Mouse (Mus musculus) neural tube, embryonic 12.5 days (tissue): ENCODE results near the gene Rgl2. TPM values are rescaled to one million over a fixed set of nuclear protein-coding genes. Genes with fewer than 3 reads are reported as not detected.

ENCODE experiments used
- ATAC-seq: fragments of 200-750 bp; cut with Nextera tagmentation; 2 replicates; pipeline ENCODE4 v1.8.0; 2017; ENCODE audit warnings: low read depth, mild to moderate bottlenecking, moderate TSS enrichment, moderate library complexity; ENCODE audit not compliant: low FRiP score
- H3K27ac ChIP-seq: fragments of 300-500 bp; sonication (generic); 2 replicates; pipeline ENCODE4 v1.5.1; 2016
- H3K27me3 ChIP-seq: fragments of 300-500 bp; sonication (generic); replicated peaks from 2 replicates; pipeline ENCODE4 v1.6.1; 2016; ENCODE audit warnings: mild to moderate bottlenecking
- H3K36me3 ChIP-seq: fragments of 300-500 bp; sonication (generic); 2 replicates; pipeline ENCODE4 v1.6.1; 2016; ENCODE audit warnings: mild to moderate bottlenecking
- H3K4me1 ChIP-seq: fragments of 300-500 bp; sonication (generic); 2 replicates; pipeline ENCODE4 v1.6.1; 2016
- H3K4me2 ChIP-seq: fragments of 300-500 bp; sonication (generic); replicated peaks from 2 replicates; pipeline ENCODE4 v1.6.1; 2016; ENCODE audit warnings: mild to moderate bottlenecking
- H3K4me3 ChIP-seq: fragments of 300-500 bp; sonication (generic); 2 replicates; pipeline ENCODE4 v1.5.1; 2016
- H3K9ac ChIP-seq: fragments of 300-500 bp; sonication (generic); 2 replicates; pipeline ENCODE4 v1.6.1; 2016; ENCODE audit warnings: mild to moderate bottlenecking
- H3K9me3 ChIP-seq: fragments of 300-500 bp; sonication (generic); 2 replicates; pipeline ENCODE4 v1.6.1; 2016; ENCODE audit warnings: mild to moderate bottlenecking
- WGBS: fragments of 180-500 bp; shearing (Covaris S2); methylation state at CpG from one replicate; pipeline ENCODE4 v1.1.7; 2016; 5-methylcytosine and 5-hydroxymethylcytosine counted together
- polyA plus RNA-seq: library from polyadenylated mRNA; unstranded; fragments of >200 nt; fragmentation: Nextera tagmentation; extraction: Ambion mirVana; gene quantifications from 2 replicates; pipeline ENCODE4 v1.2.1, GENCODE M21; 2016

Rgl2 gene
- polyA plus RNA-seq, 1 experiment from 2014 or later = 68.1 TPM

DNA sequence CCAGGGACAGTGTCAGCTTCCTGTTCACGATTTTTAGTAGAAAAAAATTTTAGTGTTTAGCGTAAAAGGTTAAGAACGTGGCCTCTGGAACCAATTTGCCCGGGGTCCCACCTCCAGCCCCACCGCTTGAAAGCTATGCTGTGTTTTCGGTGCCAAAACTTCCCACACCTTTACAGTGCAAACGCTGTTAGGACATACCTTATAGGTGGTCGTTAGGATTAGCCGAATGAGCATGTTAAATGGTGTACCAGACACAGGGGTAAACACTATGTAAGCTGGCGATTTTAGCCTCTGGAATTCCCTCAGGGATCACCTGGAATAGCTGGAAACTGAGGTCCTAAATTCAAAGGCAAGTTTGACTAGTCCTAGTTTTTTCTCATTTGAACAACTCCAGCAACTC, 27.0 kb downstream of the Rgl2 start:
- 0 out of 2 replicates have a peak overlapping the region, but pooled peaks have one; percentile 67 for H3K27ac ChIP-seq
- WGBS = 9% methylated on average over 10 of the region's 10 CpGs
- no peaks in the 10 kb centered on the region for H3K27me3 ChIP-seq
- peaks cover 51% of the 10 kb centered on the region for H3K36me3 ChIP-seq
- peak overlapping the region; percentile 67 for H3K4me2 ChIP-seq
- H3K4me1 ChIP-seq = peaks cover 39% of the 10 kb centered on the region
- peak overlapping the region; percentile 69 for H3K9ac ChIP-seq
- no peaks in the 10 kb centered on the region for H3K9me3 ChIP-seq
- H3K4me3 ChIP-seq = peak overlapping the region; percentile 95
- no peak for ATAC-seq

DNA sequence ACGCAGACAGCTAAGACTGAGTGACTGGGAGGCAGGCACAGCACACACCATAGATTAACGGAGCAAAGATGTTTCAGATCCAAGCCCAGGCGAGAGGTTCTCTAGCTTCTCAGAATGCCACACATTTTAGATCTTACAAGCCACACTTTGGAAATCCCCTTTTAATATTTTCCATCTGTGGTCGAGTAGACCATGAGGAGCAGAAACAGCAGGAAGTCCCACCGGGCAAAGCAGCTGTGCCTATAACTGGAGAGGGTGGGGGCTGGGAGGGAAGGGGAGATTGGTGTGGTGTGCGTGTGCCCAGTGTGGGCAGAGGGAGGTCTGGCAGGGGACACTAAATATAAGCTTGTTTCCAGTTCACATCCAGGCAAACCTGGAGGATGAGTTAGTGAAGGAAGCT, 28.1 kb downstream of the Rgl2 start:
- 84% methylated on average over 6 of the region's 6 CpGs for WGBS
- ATAC-seq = no peak
- H3K27ac ChIP-seq = no peak overlapping the region
- H3K4me1 ChIP-seq = peaks cover 29% of the 10 kb centered on the region
- no peak overlapping the region for H3K9ac ChIP-seq
- H3K27me3 ChIP-seq = no peaks in the 10 kb centered on the region
- H3K4me2 ChIP-seq = no peak overlapping the region; the same call in 1 of the 2 replicates
- peaks cover 58% of the 10 kb centered on the region for H3K36me3 ChIP-seq
- H3K9me3 ChIP-seq = no peaks in the 10 kb centered on the region
- no peak overlapping the region for H3K4me3 ChIP-seq

DNA sequence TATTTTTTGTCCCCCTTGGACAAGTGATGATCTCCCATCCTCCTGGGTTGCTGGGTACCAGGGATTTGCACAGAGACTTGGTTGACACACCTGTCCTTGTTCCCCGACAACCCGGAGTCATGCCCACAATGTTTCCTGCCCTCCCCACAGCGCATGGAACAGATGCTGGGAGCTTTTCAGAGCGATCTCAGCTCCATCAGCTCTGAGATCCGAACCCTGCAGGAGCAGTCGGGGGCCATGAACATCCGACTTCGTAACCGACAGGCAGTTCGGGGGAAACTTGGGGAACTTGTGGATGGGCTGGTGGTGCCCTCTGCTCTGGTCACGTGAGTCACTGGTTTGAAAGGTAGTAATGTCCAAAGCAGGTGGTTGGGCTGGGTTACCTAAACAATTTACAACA, 29.1 kb downstream of the Rgl2 start:
- no peak overlapping the region for H3K4me3 ChIP-seq
- H3K27ac ChIP-seq = no peak overlapping the region
- H3K4me2 ChIP-seq = no peak overlapping the region
- no peak overlapping the region for H3K9ac ChIP-seq
- WGBS = 93% methylated on average over 11 of the region's 11 CpGs
- no peaks in the 10 kb centered on the region for H3K9me3 ChIP-seq
- peaks cover 58% of the 10 kb centered on the region for H3K36me3 ChIP-seq
- no peak for ATAC-seq
- peaks cover 20% of the 10 kb centered on the region for H3K4me1 ChIP-seq
- no peaks in the 10 kb centered on the region for H3K27me3 ChIP-seq

DNA sequence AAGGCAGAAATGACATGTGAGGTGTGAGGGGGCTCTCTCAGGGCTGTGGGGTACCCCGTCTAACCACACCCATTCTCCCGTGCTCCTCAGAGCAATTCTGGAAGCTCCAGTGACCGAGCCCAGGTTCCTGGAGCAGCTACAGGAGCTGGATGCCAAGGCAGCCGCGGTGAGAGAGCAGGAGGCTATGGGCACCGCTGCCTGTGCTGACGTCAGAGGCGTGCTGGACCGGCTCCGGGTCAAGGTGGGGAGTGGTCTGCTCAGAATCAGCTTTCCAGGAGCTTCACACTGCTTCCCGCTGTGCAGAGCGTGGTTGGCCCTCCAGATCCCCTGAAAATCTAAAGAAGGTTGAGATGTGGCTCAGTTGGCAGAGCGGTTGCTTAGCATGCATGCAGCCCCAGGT, 29.8 kb downstream of the Rgl2 start:
- Histone ChIP-seq H3K9ac (no peak overlapping the region), H3K27ac (no peak overlapping the region), H3K4me2 (no peak overlapping the region), H3K27me3 (no peaks in the 10 kb centered on the region), H3K36me3 (peaks cover 60% of the 10 kb centered on the region), H3K4me3 (no peak overlapping the region), H3K4me1 (peaks cover 13% of the 10 kb centered on the region), H3K9me3 (no peaks in the 10 kb centered on the region)
- no peak for ATAC-seq
- WGBS = 96% methylated on average over 13 of the region's 13 CpGs

DNA sequence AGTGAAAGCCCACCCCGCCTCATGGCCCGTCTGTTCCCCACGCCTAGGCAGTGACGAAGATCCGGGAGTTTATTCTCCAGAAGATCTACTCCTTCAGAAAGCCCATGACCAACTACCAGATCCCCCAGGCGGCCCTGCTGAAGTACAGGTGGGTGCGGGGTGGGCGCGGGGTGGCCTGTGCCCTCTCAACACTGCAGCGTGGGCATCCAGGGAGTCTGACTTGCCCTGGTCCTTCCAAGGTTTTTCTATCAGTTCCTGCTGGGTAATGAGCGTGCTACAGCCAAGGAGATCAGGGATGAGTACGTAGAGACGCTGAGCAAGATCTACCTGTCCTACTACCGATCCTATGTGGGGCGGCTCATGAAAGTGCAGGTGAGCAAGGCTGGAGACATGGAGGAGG, 30.6 kb downstream of the Rgl2 start:
- Histone ChIP-seq H3K4me2 (no peak overlapping the region), H3K4me3 (no peak overlapping the region), H3K4me1 (peaks cover 6% of the 10 kb centered on the region), H3K9ac (no peak overlapping the region), H3K9me3 (no peaks in the 10 kb centered on the region), H3K27me3 (no peaks in the 10 kb centered on the region), H3K36me3 (peaks cover 58% of the 10 kb centered on the region), H3K27ac (no peak overlapping the region)
- WGBS = 96% methylated on average over 15 of the region's 15 CpGs
- no peak for ATAC-seq

DNA sequence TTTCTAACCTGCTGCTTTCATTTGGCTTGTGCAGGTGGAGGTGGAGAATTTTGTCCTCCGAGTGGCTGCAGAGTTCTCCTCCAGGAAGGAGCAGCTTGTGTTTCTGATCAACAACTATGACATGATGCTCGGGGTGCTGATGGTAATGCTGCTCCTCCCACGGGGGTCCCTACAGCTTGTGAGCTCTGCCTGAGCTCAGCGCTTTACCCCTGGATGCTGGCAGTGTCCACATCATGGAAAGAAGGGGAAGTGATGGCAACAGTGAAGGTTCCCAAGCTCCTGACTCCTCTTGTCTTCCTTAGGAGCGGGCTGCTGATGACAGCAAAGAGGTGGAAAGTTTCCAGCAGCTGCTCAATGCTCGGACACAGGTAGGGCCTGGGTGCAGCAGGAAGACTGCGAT, 33.5 kb downstream of the Rgl2 start:
- H3K27me3 ChIP-seq = no peaks in the 10 kb centered on the region
- no peak overlapping the region for H3K4me2 ChIP-seq
- H3K36me3 ChIP-seq = peaks cover 77% of the 10 kb centered on the region
- no peak overlapping the region for H3K9ac ChIP-seq
- H3K27ac ChIP-seq = no peak overlapping the region
- H3K9me3 ChIP-seq = no peaks in the 10 kb centered on the region
- no peak for ATAC-seq
- WGBS = 94% methylated on average over 7 of the region's 7 CpGs
- H3K4me3 ChIP-seq = no peak overlapping the region
- H3K4me1 ChIP-seq = no peaks in the 10 kb centered on the region

DNA sequence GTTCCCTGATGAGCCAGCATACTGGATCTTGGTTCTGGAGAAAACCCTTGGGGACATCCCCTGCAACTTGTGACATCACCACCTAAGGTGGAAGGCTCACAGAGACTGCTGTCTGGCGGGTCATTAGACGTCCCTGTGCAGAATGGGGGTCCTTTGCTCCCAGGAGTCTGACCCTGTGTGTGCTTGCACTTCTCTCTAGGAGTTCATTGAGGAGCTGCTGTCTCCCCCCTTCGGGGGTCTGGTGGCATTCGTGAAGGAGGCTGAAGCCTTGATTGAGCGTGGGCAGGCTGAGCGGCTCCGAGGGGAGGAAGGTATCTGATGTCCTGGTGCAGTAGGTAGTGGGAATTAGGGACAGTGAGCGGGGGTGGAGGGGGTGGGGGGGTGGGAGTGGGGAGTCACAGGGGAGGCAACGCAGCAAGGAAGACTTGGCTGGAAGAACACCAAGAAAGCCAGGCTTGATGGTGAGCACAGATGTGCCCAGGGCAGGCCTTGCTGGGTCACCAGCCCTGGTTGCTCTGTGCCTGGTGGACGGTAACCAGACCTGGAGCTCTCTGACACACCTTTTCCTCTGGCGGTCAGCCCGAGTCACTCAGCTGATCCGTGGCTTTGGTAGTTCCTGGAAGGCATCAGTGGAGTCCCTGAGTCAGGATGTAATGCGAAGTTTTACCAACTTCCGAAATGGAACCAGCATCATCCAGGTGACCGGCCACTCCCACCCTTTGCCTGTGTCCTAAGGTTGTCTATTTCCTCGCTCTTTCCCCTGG, 35.9 kb downstream of the Rgl2 start:
- Histone ChIP-seq H3K4me1 (no peaks in the 10 kb centered on the region), H3K4me3 (no peak overlapping the region), H3K4me2 (no peak overlapping the region), H3K9ac (no peak overlapping the region), H3K27ac (no peak overlapping the region), H3K36me3 (peaks cover 54% of the 10 kb centered on the region), H3K27me3 (no peaks in the 10 kb centered on the region), H3K9me3 (no peaks in the 10 kb centered on the region)
- no peak for ATAC-seq
- 93% methylated on average over 17 of the region's 17 CpGs for WGBS

DNA sequence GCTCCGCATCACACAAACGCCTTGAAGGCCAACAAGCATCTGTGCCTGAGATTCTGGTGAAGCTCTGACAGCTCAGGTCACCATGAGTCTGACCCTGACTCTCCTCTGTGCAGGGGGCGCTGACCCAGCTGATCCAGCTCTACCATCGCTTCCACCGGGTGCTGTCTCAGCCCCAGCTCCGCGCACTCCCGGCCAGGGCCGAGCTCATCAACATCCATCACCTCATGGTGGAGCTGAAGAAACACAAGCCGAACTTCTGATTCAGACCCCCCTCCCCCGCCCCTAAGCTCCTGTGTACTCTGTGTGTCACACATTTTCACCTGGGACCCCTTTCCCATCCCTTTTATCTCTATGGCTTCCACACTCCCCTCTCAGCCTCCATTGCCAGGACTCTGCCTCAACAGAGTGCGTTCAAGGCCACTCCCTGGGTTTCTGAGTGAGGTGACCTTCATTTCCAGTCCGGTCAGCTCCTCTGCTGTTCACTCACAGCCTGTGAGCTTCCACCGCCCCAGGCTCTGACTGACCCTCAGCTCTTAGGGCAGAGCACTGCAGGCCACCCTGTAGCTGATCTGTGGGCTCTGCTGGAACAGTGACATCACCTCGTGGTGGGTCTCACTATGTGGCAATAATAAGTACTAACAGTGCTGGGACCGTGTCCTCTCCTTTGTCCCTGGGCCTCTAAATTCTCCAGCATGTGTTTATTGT, 36.7 kb downstream of the Rgl2 start:
- Histone ChIP-seq H3K9ac (no peak overlapping the region), H3K27me3 (no peaks in the 10 kb centered on the region), H3K4me1 (no peaks in the 10 kb centered on the region), H3K36me3 (peaks cover 50% of the 10 kb centered on the region), H3K4me3 (no peak overlapping the region), H3K9me3 (no peaks in the 10 kb centered on the region), H3K4me2 (no peak overlapping the region), H3K27ac (no peak overlapping the region)
- 88% methylated on average over 16 of the region's 16 CpGs for WGBS
- no peak for ATAC-seq

DNA sequence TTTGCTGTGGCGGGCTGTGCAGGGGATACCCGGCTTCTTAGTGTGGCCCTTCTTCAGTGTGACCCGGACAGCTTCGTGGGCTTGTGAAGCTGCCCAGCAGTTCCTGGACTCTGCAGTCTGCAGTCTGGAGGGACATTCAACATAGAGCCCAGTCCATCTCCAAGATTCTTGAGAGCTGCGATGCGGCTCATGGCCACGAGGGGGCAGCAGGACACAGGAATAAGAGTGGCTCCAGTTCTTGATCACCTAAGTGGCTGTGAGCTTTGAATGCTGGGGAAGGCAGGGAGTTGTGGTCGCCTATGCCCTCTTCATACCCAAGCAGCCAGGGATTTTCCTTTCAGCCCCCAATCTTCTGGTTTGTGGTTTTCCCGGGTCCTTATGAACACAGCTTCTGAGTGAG, 39.1 kb downstream of the Rgl2 start:
- 3% methylated on average over 9 of the region's 9 CpGs for WGBS
- no peak overlapping the region for H3K9ac ChIP-seq
- peaks cover 5% of the 10 kb centered on the region; the same call in 1 of the 2 replicates for H3K27me3 ChIP-seq
- ATAC-seq = peak; percentile 68
- H3K9me3 ChIP-seq = no peaks in the 10 kb centered on the region
- no peak overlapping the region for H3K4me3 ChIP-seq
- H3K36me3 ChIP-seq = peaks cover 27% of the 10 kb centered on the region
- H3K27ac ChIP-seq = no peak overlapping the region
- H3K4me2 ChIP-seq = no peak overlapping the region
- H3K4me1 ChIP-seq = no peaks in the 10 kb centered on the region

DNA sequence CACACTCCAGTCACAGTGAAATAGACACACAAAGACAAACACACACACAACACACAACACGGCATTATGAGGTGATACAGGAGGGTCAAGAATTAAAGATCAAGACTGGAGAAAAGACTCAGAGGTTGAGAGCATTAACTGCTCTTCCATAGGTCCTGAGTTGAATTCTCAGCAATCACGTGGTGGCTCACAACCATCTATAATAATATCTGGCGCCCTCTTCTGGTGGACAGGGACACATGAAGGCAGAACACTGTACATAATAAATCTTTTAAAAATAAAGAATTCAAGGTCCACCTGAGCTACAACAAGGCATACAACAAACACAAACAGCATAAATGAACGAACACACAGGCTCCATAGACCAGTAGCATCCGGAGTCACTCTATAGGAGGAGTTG, 39.6 kb downstream of the Rgl2 start:
- Histone ChIP-seq H3K4me3 (no peak overlapping the region), H3K27ac (no peak overlapping the region), H3K4me2 (no peak overlapping the region), H3K36me3 (peaks cover 24% of the 10 kb centered on the region), H3K9ac (no peak overlapping the region), H3K9me3 (no peaks in the 10 kb centered on the region), H3K27me3 (peaks cover 5% of the 10 kb centered on the region; the same call in 1 of the 2 replicates), H3K4me1 (no peaks in the 10 kb centered on the region)
- 29% methylated on average over 5 of the region's 5 CpGs for WGBS
- peak; percentile 44; the same call in 1 of the 2 replicates for ATAC-seq

DNA sequence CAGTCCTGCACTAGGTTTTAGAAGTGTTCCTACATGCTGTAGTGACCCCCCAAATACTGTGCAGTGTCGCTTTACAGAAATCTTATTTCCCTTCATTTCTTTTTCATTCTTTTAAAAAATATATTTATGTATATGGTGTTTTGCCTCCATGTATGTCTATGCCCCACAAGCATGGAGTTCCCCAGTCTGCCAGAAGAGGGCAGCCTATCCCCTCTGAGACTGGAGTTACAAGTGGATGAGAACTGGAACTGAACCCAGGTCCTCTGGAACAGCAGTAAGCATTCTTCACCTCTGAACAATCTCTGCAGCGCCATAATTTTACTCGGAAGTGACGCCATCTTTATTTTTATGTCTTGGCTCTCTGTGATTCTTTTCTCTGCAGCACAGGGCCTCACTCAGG, 40.1 kb downstream of the Rgl2 start:
- Histone ChIP-seq H3K27ac (no peak overlapping the region), H3K4me1 (no peaks in the 10 kb centered on the region), H3K4me3 (no peak overlapping the region), H3K9me3 (no peaks in the 10 kb centered on the region), H3K27me3 (peaks cover 5% of the 10 kb centered on the region; the same call in 1 of the 2 replicates), H3K9ac (no peak overlapping the region), H3K4me2 (no peak overlapping the region), H3K36me3 (peaks cover 22% of the 10 kb centered on the region)
- WGBS = 79% methylated on average over 4 of the region's 4 CpGs
- no peak for ATAC-seq

DNA sequence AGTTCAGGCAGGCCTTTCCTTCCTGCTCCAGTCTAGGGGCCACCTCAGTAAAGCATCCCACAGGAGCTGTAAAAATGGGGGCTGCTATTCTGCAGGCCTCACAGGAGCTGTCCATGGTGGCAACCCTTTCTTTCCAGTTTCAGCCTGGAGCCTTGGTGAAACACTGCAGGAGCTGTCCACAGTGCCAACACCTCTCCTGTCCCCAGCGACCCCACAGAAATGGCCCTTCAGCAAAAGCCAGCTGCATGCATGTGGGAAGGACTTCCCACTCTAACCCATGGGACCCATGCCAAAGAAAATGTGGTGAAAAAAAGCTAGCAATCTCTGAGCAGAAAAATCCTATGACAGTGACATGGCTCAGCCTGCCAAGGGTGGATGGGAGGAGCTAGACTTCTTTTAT, 43.3 kb downstream of the Rgl2 start:
- whole genome bisulfite sequencing = 8% methylated on average over 1 of the region's 1 CpGs
- H3K4me3 ChIP-seq = no peak overlapping the region
- no peaks in the 10 kb centered on the region; the same call in 1 of the 2 replicates for H3K4me1 ChIP-seq
- no peaks in the 10 kb centered on the region for H3K9me3 ChIP-seq
- H3K4me2 ChIP-seq = no peak overlapping the region
- ATAC-seq = no peak
- H3K9ac ChIP-seq = no peak overlapping the region
- no peaks in the 10 kb centered on the region for H3K36me3 ChIP-seq
- H3K27ac ChIP-seq = no peak overlapping the region
- H3K27me3 ChIP-seq = peaks cover 15% of the 10 kb centered on the region
